Mouse (Mus musculus) heart, postnatal 0 days (tissue): ENCODE data around the gene Dnah11.

ENCODE experiments used
- CTCF ChIP-seq: IDR thresholded peaks from 2 replicates; pipeline ENCODE4 v1.5.1; 2016; ENCODE audit warnings: antibody characterized with exemption, control low read depth, low read depth
- EP300 ChIP-seq: IDR thresholded peaks from 2 replicates; pipeline ENCODE4 v1.6.1; 2016; ENCODE audit warnings: antibody characterized with exemption, low read depth

- TF ChIP-seq CTCF (no peak), EP300 (no peak)
These were observed 163.9 kb downstream of the Dnah11 start for GRCm38 (mm10) chr12:118034990-118035389.
